Mouse (Mus musculus) CH12.LX (cell line): Measurements from ENCODE around the gene Pklr. TPM values are rescaled to one million over a fixed set of nuclear protein-coding genes. Genes with fewer than 3 reads are reported as not detected.

Experiments used
- DNase-seq: peaks from one replicate; pipeline ENCODE4 v3.0.0-alpha.2; 2013; ENCODE audit errors: extremely low read depth
- H3K27ac ChIP-seq: 2 replicates; pipeline ENCODE4 v1.5.1; 2012; ENCODE audit warnings: low read depth, mild to moderate bottlenecking, control low read depth, moderate library complexity; ENCODE audit not compliant: insufficient read depth
- H3K27me3 ChIP-seq: replicated peaks from 2 replicates; pipeline ENCODE3; 2012; ENCODE audit warnings: inconsistent platforms
- H3K36me3 ChIP-seq, 2 experiments: replicated peaks in 1 of 2; 2 replicates each; pipeline versions ENCODE3 to v1.6.1; 2012; ENCODE audit warnings: inconsistent platforms in 1 of 2, low read length in 1 of 2, mild to moderate bottlenecking in 1 of 2, mixed read lengths in 1 of 2, moderate library complexity in 1 of 2; ENCODE audit not compliant: control insufficient read depth in 1 of 2, insufficient read depth in 1 of 2
- H3K4me1 ChIP-seq, 2 experiments: 2 replicates each; pipeline ENCODE4 v1.6.1; 2012; ENCODE audit warnings: inconsistent platforms in 1 of 2, moderate library complexity in 1 of 2; ENCODE audit not compliant: insufficient read depth in 2 of 2, control insufficient read depth in 1 of 2
- H3K4me2 ChIP-seq: 2 replicates; pipeline ENCODE4 v1.6.1; 2012; ENCODE audit warnings: low read depth, mild to moderate bottlenecking, control low read depth; ENCODE audit not compliant: poor library complexity, insufficient read depth, severe bottlenecking
- H3K4me3 ChIP-seq, 3 experiments: fragments of 150-350 bp in 1 of 3; sonication (generic) in 1 of 3; replicated peaks in 1 of 3; 2 replicates each; pipeline versions ENCODE3 to v1.5.1; 2011 to 2012; ENCODE audit warnings: low read depth in 2 of 3, low read length in 2 of 3, mild to moderate bottlenecking in 2 of 3, moderate library complexity in 2 of 3, control low read depth in 1 of 3, improper control_type of control experiment in 1 of 3, inconsistent platforms in 1 of 3, mixed read lengths in 1 of 3; ENCODE audit not compliant: poor library complexity in 1 of 3
- H3K79me2 ChIP-seq: replicated peaks from 2 replicates; pipeline ENCODE4 v1.6.1; 2012; ENCODE audit warnings: mild to moderate bottlenecking, moderate library complexity; ENCODE audit not compliant: control insufficient read depth, poor library complexity, insufficient read depth, severe bottlenecking; ENCODE audit errors: extremely low read depth
- H3K9ac ChIP-seq: 2 replicates; pipeline ENCODE4 v1.6.1; 2012; ENCODE audit warnings: low read depth, mild to moderate bottlenecking, control low read depth, moderate library complexity; ENCODE audit not compliant: insufficient read depth
- H3K9me3 ChIP-seq: replicated peaks from 2 replicates; pipeline ENCODE3; 2012; ENCODE audit warnings: low read length, inconsistent platforms, mixed read lengths
- BHLHE40 ChIP-seq: IDR thresholded peaks from 2 replicates; pipeline ENCODE4 v1.6.1; 2011; ENCODE audit warnings: mild to moderate bottlenecking, low read depth, low read length, improper control_type of control experiment
- CHD1 ChIP-seq: IDR thresholded peaks from 2 replicates; pipeline ENCODE4 v1.6.1; 2012; ENCODE audit warnings: low read depth, low read length, improper control_type of control experiment, inconsistent platforms
- CTCF ChIP-seq, 2 experiments: IDR thresholded peaks in 1 of 2; conservative IDR thresholded peaks in 1 of 2; 2 replicates each; pipeline ENCODE4 v1.5.1; 2011 to 2012; ENCODE audit warnings: low read depth in 2 of 2, low read length in 2 of 2, improper control_type of control experiment in 1 of 2, inconsistent platforms in 1 of 2, mild to moderate bottlenecking in 1 of 2, moderate library complexity in 1 of 2
- E2F4 ChIP-seq: IDR thresholded peaks from 2 replicates; pipeline ENCODE4 v1.6.1; 2011; ENCODE audit warnings: low read depth, low read length, improper control_type of control experiment; ENCODE audit not compliant: insufficient replicate concordance
- ELF1 ChIP-seq: IDR thresholded peaks from 2 replicates; pipeline ENCODE4 v1.6.1; 2014; ENCODE audit warnings: low read depth, mild to moderate bottlenecking, inconsistent platforms, low read length, improper control_type of control experiment
- EP300 ChIP-seq: IDR thresholded peaks from 2 replicates; pipeline ENCODE4 v1.6.1; 2011; ENCODE audit warnings: low read length, improper control_type of control experiment
- ETS1 ChIP-seq: conservative IDR thresholded peaks from 2 replicates; pipeline ENCODE4 v1.6.1; 2012; ENCODE audit warnings: low read depth, mild to moderate bottlenecking, inconsistent platforms, low read length, improper control_type of control experiment, moderate library complexity
- HCFC1 ChIP-seq: IDR thresholded peaks from 2 replicates; pipeline ENCODE4 v1.6.1; 2012; ENCODE audit warnings: low read depth, mild to moderate bottlenecking, inconsistent platforms, low read length, improper control_type of control experiment
- JUN ChIP-seq: IDR thresholded peaks from 2 replicates; pipeline ENCODE4 v1.6.1; 2011; ENCODE audit warnings: low read depth, mild to moderate bottlenecking, low read length, improper control_type of control experiment, moderate library complexity; ENCODE audit not compliant: insufficient read depth
- JUND ChIP-seq: conservative IDR thresholded peaks from 2 replicates; pipeline ENCODE4 v1.6.1; 2011; ENCODE audit warnings: low read depth, low read length, improper control_type of control experiment
- MAFK ChIP-seq: IDR thresholded peaks from 2 replicates; pipeline ENCODE4 v1.6.1; 2011; ENCODE audit warnings: low read length, improper control_type of control experiment; ENCODE audit not compliant: insufficient replicate concordance
- MAX ChIP-seq: IDR thresholded peaks from 2 replicates; pipeline ENCODE4 v1.6.1; 2011; ENCODE audit warnings: low read length, improper control_type of control experiment
- MYC ChIP-seq: IDR thresholded peaks from 2 replicates; pipeline ENCODE4 v1.6.1; 2011; ENCODE audit warnings: low read depth, mild to moderate bottlenecking, improper control_type of control experiment, low read length
- NELFE ChIP-seq: IDR thresholded peaks from 2 replicates; pipeline ENCODE4 v1.6.1; 2011; ENCODE audit warnings: low read depth, low read length, improper control_type of control experiment
- NRF1 ChIP-seq: IDR thresholded peaks from 2 replicates; pipeline ENCODE4 v1.6.1; 2014; ENCODE audit warnings: low read depth, mild to moderate bottlenecking, inconsistent platforms, low read length, improper control_type of control experiment, moderate library complexity
- POLR2AphosphoS2 ChIP-seq: IDR thresholded peaks from 2 replicates; pipeline ENCODE4 v1.6.1; 2011; ENCODE audit warnings: low read depth, low read length, improper control_type of control experiment
- RAD21 ChIP-seq: IDR thresholded peaks from 2 replicates; pipeline ENCODE4 v1.6.1; 2011; ENCODE audit warnings: low read depth, mild to moderate bottlenecking, low read length, improper control_type of control experiment, moderate library complexity
- SMC3 ChIP-seq: IDR thresholded peaks from 2 replicates; pipeline ENCODE4 v1.6.1; 2011; ENCODE audit warnings: low read depth, low read length, improper control_type of control experiment
- TBP ChIP-seq: conservative IDR thresholded peaks from 2 replicates; pipeline ENCODE4 v1.6.1; 2011; ENCODE audit warnings: low read depth, low read length, improper control_type of control experiment
- TCF12 ChIP-seq: IDR thresholded peaks from 2 replicates; pipeline ENCODE4 v1.6.1; 2014; ENCODE audit warnings: low read depth, mild to moderate bottlenecking, inconsistent platforms, low read length, improper control_type of control experiment
- USF1 ChIP-seq: IDR thresholded peaks from 2 replicates; pipeline ENCODE4 v1.6.1; 2014; ENCODE audit warnings: low read depth, mild to moderate bottlenecking, inconsistent platforms, low read length, improper control_type of control experiment
- ZKSCAN1 ChIP-seq: IDR thresholded peaks from 2 replicates; pipeline ENCODE4 v1.6.1; 2012; ENCODE audit warnings: low read depth, inconsistent platforms, low read length, improper control_type of control experiment, borderline replicate concordance
- ZMIZ1 ChIP-seq: IDR thresholded peaks from 2 replicates; pipeline ENCODE4 v1.6.1; 2012; ENCODE audit warnings: low read depth, mild to moderate bottlenecking, inconsistent platforms, low read length, improper control_type of control experiment
- ZNF384 ChIP-seq: IDR thresholded peaks from 2 replicates; pipeline ENCODE4 v1.6.1; 2012; ENCODE audit warnings: low read depth, low read length, improper control_type of control experiment, inconsistent platforms
- dilution Hi-C: fragments of 300-500 bp; cut with MboI; formaldehyde crosslinking; loops from 2 replicates; pipeline ENCODE4 v1.14.3; 2020; ENCODE audit warnings: low sequenced_read_pairs; ENCODE audit not compliant: extremely low pct_unique_long_range_greater_than_20kb, extremely low pct_ligation_motif_present
- in situ Hi-C: fragments of 300-500 bp; cut with MboI; formaldehyde crosslinking; loops from 3 replicates; pipeline ENCODE4 v1.14.3; 2019; ENCODE audit warnings: low sequenced_read_pairs, low pct_ligation_motif_present, low pct_unique_long_range_greater_than_20kb, mixed read lengths
- polyA plus RNA-seq: library from polyadenylated mRNA; unstranded; fragments of >175 nt; gene quantifications from 2 replicates; pipeline ENCODE4 v1.2.1, GENCODE M21; 2012; ENCODE audit warnings: low read depth; ENCODE audit not compliant: insufficient read length
- total RNA-seq, 2 experiments: library from RNA; depleted of rRNA; stranded (reverse); fragments of 300-350 nt in 1 of 2; fragments of >200 nt in 1 of 2; gene quantifications; 2 replicates each; pipeline ENCODE4 v1.2.3; 2012 to 2014

Pklr gene
- total and polyA plus RNA-seq, 3 experiments, result not detected

DNA sequence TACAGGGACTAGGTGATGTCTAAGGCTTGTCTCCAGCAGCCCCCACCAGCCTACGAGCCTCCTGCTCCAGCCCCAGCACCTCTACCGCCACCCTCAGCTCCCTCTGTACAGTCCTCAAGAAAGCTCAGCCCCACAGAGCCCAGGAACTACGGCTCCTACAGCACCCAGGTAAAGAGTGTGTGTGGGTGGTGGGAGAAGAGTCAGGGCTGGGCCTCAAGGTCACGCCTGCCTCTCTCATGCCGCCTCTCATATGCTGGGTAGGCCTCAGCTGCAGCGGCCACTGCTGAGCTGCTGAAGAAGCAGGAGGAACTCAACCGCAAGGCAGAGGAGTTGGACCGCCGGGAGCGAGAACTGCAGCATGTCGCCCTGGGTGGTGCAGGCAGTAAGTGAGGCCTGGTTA lies 43.1 kb downstream of the Pklr start:
- Histone ChIP-seq H3K4me2 (no peak overlapping the region), H3K27me3 (no peaks in the 10 kb centered on the region), H3K4me1 (peaks cover 0 to 10% of the 10 kb centered on the region in 2 experiments; a peak in 2 of 4 replicates), H3K27ac (no peak overlapping the region), H3K79me2 (no peaks in the 10 kb centered on the region), H3K36me3 (peaks cover 84 to 100% of the 10 kb centered on the region in 2 experiments), H3K4me3 (no peak overlapping the region), H3K9ac (no peak overlapping the region), H3K9me3 (no peaks in the 10 kb centered on the region)
- TF ChIP-seq POLR2AphosphoS2 (0 out of 2 replicates have a peak, but pooled peaks have one; percentile 31), CHD1 (no peak)
- in situ Hi-C loops, result no loop called here
- DNase-seq, result no peak
- dilution Hi-C loops, result no loop called here

DNA sequence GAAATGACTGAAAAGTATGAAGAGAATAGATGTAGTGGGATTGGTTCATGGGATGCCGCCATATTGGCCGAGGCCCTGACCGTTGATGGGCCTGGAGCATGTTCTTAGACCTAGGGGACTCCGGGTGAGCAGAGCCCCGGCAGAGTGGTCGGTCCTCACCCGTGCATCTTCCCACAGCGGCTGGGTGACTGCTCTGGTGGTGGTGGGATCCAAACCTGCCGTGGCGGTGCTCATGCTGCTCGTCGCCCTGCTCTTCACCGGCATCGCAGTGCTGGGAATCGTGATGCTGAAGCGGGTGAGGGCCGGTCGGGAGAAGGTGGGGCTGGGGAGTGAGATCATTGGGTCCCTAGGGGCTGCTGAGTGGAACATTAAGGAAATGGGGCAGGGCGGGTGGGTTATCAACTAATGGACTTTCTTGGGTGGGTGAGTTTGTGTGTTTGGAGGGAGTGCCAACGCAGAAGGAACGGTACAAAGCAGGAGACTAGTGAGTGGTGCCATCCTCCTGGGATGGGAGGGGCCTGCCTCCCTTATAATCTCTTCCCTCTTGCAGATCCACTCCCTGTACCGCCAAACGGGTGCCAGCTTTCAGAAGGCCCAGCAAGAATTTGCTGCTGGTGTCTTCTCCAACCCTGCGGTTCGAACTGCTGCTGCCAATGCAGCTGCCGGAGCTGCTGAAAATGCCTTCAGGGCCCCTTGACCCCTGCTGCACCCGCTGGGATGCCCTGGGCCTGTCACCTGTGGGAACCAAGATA lies 46.0 kb downstream of the Pklr start:
- Histone ChIP-seq H3K9ac (no peak overlapping the region), H3K4me3 (no peak overlapping the region), H3K4me1 (peaks cover 0 to 10% of the 10 kb centered on the region in 2 experiments; a peak in 2 of 4 replicates), H3K36me3 (peaks cover 63 to 95% of the 10 kb centered on the region in 2 experiments), H3K79me2 (no peaks in the 10 kb centered on the region), H3K27ac (no peak overlapping the region), H3K9me3 (no peaks in the 10 kb centered on the region), H3K27me3 (no peaks in the 10 kb centered on the region), H3K4me2 (no peak overlapping the region)
- TF ChIP-seq CHD1 (no peak), JUND (no peak), RAD21 (no peak), ZMIZ1 (no peak), MYC (no peak), BHLHE40 (no peak), ETS1 (no peak), TCF12 (no peak), MAX (no peak), EP300 (no peak), E2F4 (no peak), ELF1 (no peak)
- DNase-seq, result no peak
- in situ Hi-C loops (no loop called here), dilution Hi-C loops (no loop called here)

DNA sequence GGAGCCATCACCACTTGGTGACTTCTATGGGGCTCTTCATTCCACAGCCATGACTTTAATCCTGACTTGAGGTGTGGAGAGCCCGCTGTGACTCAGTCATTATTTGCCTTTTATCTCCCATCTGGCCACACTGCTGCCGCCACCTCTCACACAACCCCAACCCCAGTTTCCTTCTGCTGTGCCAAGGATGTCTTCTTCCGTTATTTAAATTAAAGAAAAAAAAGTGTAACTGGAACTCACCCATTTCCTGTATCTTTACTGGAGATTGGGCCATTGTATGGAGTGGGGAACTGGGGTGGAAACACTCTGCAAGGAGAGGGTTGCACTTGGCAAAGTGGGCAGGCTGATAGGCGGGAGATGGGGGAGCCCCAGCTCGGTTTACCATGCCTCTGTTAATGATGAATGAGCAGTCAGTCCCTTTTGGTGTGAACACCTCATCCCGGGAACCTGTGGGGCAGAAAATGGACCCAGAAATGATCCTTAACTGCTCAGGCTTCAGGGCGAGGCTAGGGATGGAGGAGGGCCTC lies 46.7 kb downstream of the Pklr start:
- no peak overlapping the region for H3K4me2 ChIP-seq
- no peak overlapping the region for H3K27ac ChIP-seq

More for the DNA sequence above, 46.7 kb downstream of the Pklr start:
- TF ChIP-seq NELFE (no peak), E2F4 (no peak), JUN (no peak), TBP (no peak), MYC (no peak), SMC3 (no peak), TCF12 (no peak), USF1 (no peak), MAFK (no peak), HCFC1 (no peak), EP300 (no peak), ZNF384 (no peak), ZKSCAN1 (no peak), CTCF (conservative IDR thresholded peaks at IDR 0.05 in 1 of 2, IDR thresholded peaks at IDR 0.05 in 1 of 2; ENCODE audit: low read depth in 2 of 2, low read length in 2 of 2) (no peak), ETS1 (no peak), CHD1 (no peak), ZMIZ1 (no peak), NRF1 (no peak), MAX (no peak)
- Histone ChIP-seq H3K4me1 (peaks cover 0 to 10% of the 10 kb centered on the region in 2 experiments; a peak in 2 of 4 replicates), H3K9ac (no peak overlapping the region), H3K36me3 (peaks cover 64 to 95% of the 10 kb centered on the region in 2 experiments), H3K79me2 (no peaks in the 10 kb centered on the region), H3K9me3 (no peaks in the 10 kb centered on the region), H3K4me3 (no peak overlapping the region), H3K27me3 (no peaks in the 10 kb centered on the region)
- DNase-seq, result no peak
- dilution Hi-C loops (no loop called here), in situ Hi-C loops (no loop called here)
